Mouse (Mus musculus): Measurements from ENCODE around the gene Cdc42bpb. TPM values are rescaled to one million over a fixed set of nuclear protein-coding genes. Genes with fewer than 3 reads are reported as not detected.

Gene Cdc42bpb
- polyA plus RNA-seq, 1 experiment from 2014 or later = 37.7 TPM

GRCm38 (mm10) chr12:111416921-111417779 is 39.6 kb upstream of the Cdc42bpb start, which contains the start of gene Exoc3l4:
Exoc3l4 (plus strand) TSS chr12:111417017.
- peak; percentile 63 for ATAC-seq (ENCODE audit: low read depth)

DNA sequence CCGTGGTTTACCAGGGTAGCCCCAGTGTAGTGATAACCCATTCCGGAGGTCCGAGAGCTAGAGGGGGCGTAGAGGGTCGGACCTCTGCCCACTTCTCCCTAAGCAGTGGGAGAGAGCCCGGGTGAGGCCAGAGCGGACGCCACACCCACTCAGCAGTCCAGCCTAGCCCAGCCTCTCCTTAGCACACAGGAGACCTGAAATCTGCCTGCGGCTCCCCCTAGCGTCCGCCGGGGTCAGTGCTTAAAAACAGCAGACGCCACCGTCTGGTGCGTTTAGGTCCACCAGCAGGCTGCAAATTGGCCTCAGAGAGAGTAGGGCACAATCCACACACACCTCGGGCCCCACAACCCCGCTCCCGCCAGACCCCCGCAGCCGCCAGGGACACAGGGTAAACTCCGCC is 35.8 kb upstream of the Cdc42bpb start:
- H3K4me3 ChIP-seq (ENCODE audit: low read depth, low read length) = peak overlapping the region; percentile 28
- WGBS = 0% methylated on average over 21 of the region's 21 CpGs
- ATAC-seq (ENCODE audit: low read depth) (peak; percentile 85), DNase-seq (ENCODE audit: low spot score) (peak; percentile 92)
- peak overlapping the region; percentile 57 for H3K4me2 ChIP-seq (ENCODE audit: low read depth, low read length)
- H3K4me1 ChIP-seq (ENCODE audit: control insufficient read depth, insufficient read depth, low read length) = peaks cover 27% of the 10 kb centered on the region
- H3K27me3 ChIP-seq (replicated peaks; ENCODE audit: control insufficient read depth, insufficient read depth, low read length) = no peaks in the 10 kb centered on the region; the same call in none of the 2 replicates
- H3K27ac ChIP-seq (replicated peaks; ENCODE audit: low read depth, low read length) = peak overlapping the region; percentile 53
- H3K9ac ChIP-seq (ENCODE audit: low read depth, low read length) = peak overlapping the region; percentile 59
- H3K36me3 ChIP-seq (ENCODE audit: control insufficient read depth, insufficient read depth, low read length) = no peaks in the 10 kb centered on the region
- H3K9me3 ChIP-seq (ENCODE audit: control insufficient read depth, low read length) = no peaks in the 10 kb centered on the region

More at GRCm38 (mm10) chr12:111416921-111417779, 39.6 kb upstream of the Cdc42bpb start, which contains the start of gene Exoc3l4:
- H3K36me3 ChIP-seq (ENCODE audit: control insufficient read depth, insufficient read depth, low read length) = no peaks in the 10 kb centered on the region
- H3K9me3 ChIP-seq (ENCODE audit: control insufficient read depth, low read length) = no peaks in the 10 kb centered on the region
- H3K4me3 ChIP-seq (ENCODE audit: low read depth, low read length) = peak within 1 kb of the TSS; percentile 29
- 0 out of 2 replicates have a peak within 1 kb of the TSS, but pooled peaks have one; percentile 18 for H3K27ac ChIP-seq (replicated peaks; ENCODE audit: low read depth, low read length)
- H3K4me1 ChIP-seq (ENCODE audit: control insufficient read depth, insufficient read depth, low read length) = peaks cover 26% of the 10 kb centered on the region
- H3K4me2 ChIP-seq (ENCODE audit: low read depth, low read length) = peak within 1 kb of the TSS; percentile 67
- peaks cover 10% of the 10 kb centered on the region for H3K27me3 ChIP-seq (replicated peaks; ENCODE audit: control insufficient read depth, insufficient read depth, low read length)
- WGBS = 3% methylated on average over 16 of the region's 17 CpGs
- peak within 1 kb of the TSS; percentile 52 for H3K9ac ChIP-seq (ENCODE audit: low read depth, low read length)
- peak; percentile 66 for DNase-seq (ENCODE audit: low spot score)

GRCm38 (mm10) chr12:111412581-111413284 is 35.2 kb upstream of the Cdc42bpb start:
- Histone ChIP-seq H3K4me1 (ENCODE audit: control insufficient read depth, insufficient read depth, low read length) (peaks cover 22% of the 10 kb centered on the region), H3K27me3 (replicated peaks; ENCODE audit: control insufficient read depth, insufficient read depth, low read length) (peaks cover 2% of the 10 kb centered on the region), H3K9ac (ENCODE audit: low read depth, low read length) (peak overlapping the region; percentile 59), H3K9me3 (ENCODE audit: control insufficient read depth, low read length) (no peaks in the 10 kb centered on the region), H3K27ac (replicated peaks; ENCODE audit: low read depth, low read length) (peak overlapping the region; percentile 53), H3K4me3 (ENCODE audit: low read depth, low read length) (peak overlapping the region; percentile 28), H3K4me2 (ENCODE audit: low read depth, low read length) (peak overlapping the region; percentile 57), H3K36me3 (ENCODE audit: control insufficient read depth, insufficient read depth, low read length) (no peaks in the 10 kb centered on the region)
- 15% methylated on average over 12 of the region's 12 CpGs for WGBS
- DNase-seq (ENCODE audit: low spot score) (peak; percentile 54), ATAC-seq (ENCODE audit: low read depth) (peak; percentile 24; the same call in 1 of the 2 replicates)

GRCm38 (mm10) chr12:111411631-111412355 is 34.3 kb upstream of the Cdc42bpb start:
- ATAC-seq (ENCODE audit: low read depth) (no peak), DNase-seq (ENCODE audit: low spot score) (no peak)
- WGBS = 70% methylated on average over 7 of the region's 8 CpGs
- Histone ChIP-seq H3K9ac (ENCODE audit: low read depth, low read length) (no peak overlapping the region), H3K4me1 (ENCODE audit: control insufficient read depth, insufficient read depth, low read length) (peaks cover 19% of the 10 kb centered on the region), H3K9me3 (ENCODE audit: control insufficient read depth, low read length) (no peaks in the 10 kb centered on the region), H3K4me2 (ENCODE audit: low read depth, low read length) (no peak overlapping the region), H3K27me3 (replicated peaks; ENCODE audit: control insufficient read depth, insufficient read depth, low read length) (peaks cover 12% of the 10 kb centered on the region), H3K4me3 (ENCODE audit: low read depth, low read length) (no peak overlapping the region), H3K36me3 (ENCODE audit: control insufficient read depth, insufficient read depth, low read length) (no peaks in the 10 kb centered on the region), H3K27ac (replicated peaks; ENCODE audit: low read depth, low read length) (peak overlapping the region; percentile 53; the same call in 1 of the 2 replicates)

GRCm38 (mm10) chr12:111409583-111409982 is 32.1 kb upstream of the Cdc42bpb start:
- peaks cover 23% of the 10 kb centered on the region for H3K27me3 ChIP-seq (replicated peaks; ENCODE audit: control insufficient read depth, insufficient read depth, low read length)

GRCm38 (mm10) chr12:111406622-111407021 is 29.1 kb upstream of the Cdc42bpb start, which contains the start of gene Lbhd2:
Lbhd2 (plus strand) TSS chr12:111406809.
- no peak within 1 kb of the TSS for H3K27ac ChIP-seq (replicated peaks; ENCODE audit: low read depth, low read length)
- no peaks in the 10 kb centered on the region for H3K9me3 ChIP-seq (ENCODE audit: control insufficient read depth, low read length)
- peak within 1 kb of the TSS; percentile 54 for H3K4me2 ChIP-seq (ENCODE audit: low read depth, low read length)
- no peaks in the 10 kb centered on the region for H3K36me3 ChIP-seq (ENCODE audit: control insufficient read depth, insufficient read depth, low read length)
- peaks cover 7% of the 10 kb centered on the region for H3K4me1 ChIP-seq (ENCODE audit: control insufficient read depth, insufficient read depth, low read length)
- no peak for ATAC-seq (ENCODE audit: low read depth)
- H3K9ac ChIP-seq (ENCODE audit: low read depth, low read length) = peak within 1 kb of the TSS; percentile 62
- no peak for DNase-seq (ENCODE audit: low spot score)
- peaks cover 23% of the 10 kb centered on the region for H3K27me3 ChIP-seq (replicated peaks; ENCODE audit: control insufficient read depth, insufficient read depth, low read length)
- WGBS = 1% methylated on average over 20 of the region's 24 CpGs
- peak within 1 kb of the TSS; percentile 26 for H3K4me3 ChIP-seq (ENCODE audit: low read depth, low read length)

More at GRCm38 (mm10) chr12:111409583-111409982, 32.1 kb upstream of the Cdc42bpb start:
- WGBS = 22% methylated on average over 5 of the region's 5 CpGs
- Histone ChIP-seq H3K4me2 (ENCODE audit: low read depth, low read length) (no peak overlapping the region), H3K36me3 (ENCODE audit: control insufficient read depth, insufficient read depth, low read length) (no peaks in the 10 kb centered on the region), H3K27ac (replicated peaks; ENCODE audit: low read depth, low read length) (no peak overlapping the region), H3K4me1 (ENCODE audit: control insufficient read depth, insufficient read depth, low read length) (peaks cover 23% of the 10 kb centered on the region), H3K4me3 (ENCODE audit: low read depth, low read length) (no peak overlapping the region), H3K9ac (ENCODE audit: low read depth, low read length) (no peak overlapping the region), H3K9me3 (ENCODE audit: control insufficient read depth, low read length) (no peaks in the 10 kb centered on the region)
- ATAC-seq (ENCODE audit: low read depth) = no peak
- DNase-seq (ENCODE audit: low spot score) = peak; percentile 28

DNA sequence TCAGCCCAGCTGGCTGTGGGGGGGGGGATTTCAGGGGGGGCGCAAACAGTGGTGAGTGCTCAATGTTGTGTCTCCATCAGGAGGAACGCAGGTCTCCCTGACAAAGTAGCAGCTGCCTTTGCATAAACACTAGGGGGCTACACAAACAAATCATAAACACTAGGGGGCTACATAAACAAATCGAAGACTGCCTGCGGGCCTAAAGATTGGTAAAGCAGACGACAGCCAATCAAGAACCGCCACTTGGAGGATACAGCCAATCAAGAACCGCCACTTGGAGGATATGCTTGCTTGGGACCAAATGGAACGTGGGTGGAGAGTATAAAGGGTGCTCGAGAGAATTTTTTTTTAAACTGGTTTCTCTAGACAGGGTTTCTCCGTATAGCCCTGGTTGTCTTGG is 27.4 kb upstream of the Cdc42bpb start:
- 65% methylated on average over 10 of the region's 10 CpGs for WGBS
- H3K9me3 ChIP-seq (ENCODE audit: control insufficient read depth, low read length) = no peaks in the 10 kb centered on the region
- peaks cover 23% of the 10 kb centered on the region for H3K27me3 ChIP-seq (replicated peaks; ENCODE audit: control insufficient read depth, insufficient read depth, low read length)

More for the DNA sequence above, 27.4 kb upstream of the Cdc42bpb start:
- Histone ChIP-seq H3K4me2 (ENCODE audit: low read depth, low read length) (no peak overlapping the region), H3K27ac (replicated peaks; ENCODE audit: low read depth, low read length) (no peak overlapping the region), H3K4me3 (ENCODE audit: low read depth, low read length) (no peak overlapping the region), H3K4me1 (ENCODE audit: control insufficient read depth, insufficient read depth, low read length) (peaks cover 6% of the 10 kb centered on the region), H3K36me3 (ENCODE audit: control insufficient read depth, insufficient read depth, low read length) (no peaks in the 10 kb centered on the region), H3K9ac (ENCODE audit: low read depth, low read length) (no peak overlapping the region)
- no peak for DNase-seq (ENCODE audit: low spot score)
- no peak for ATAC-seq (ENCODE audit: low read depth)
